Mouse (Mus musculus): Measurements from ENCODE around the gene Fam50b.

The Fam50b gene

GRCm38 (mm10) chr13:34794426-34794825 lies 59.8 kb downstream of the Fam50b start:
- no peak for DNase-seq (ENCODE audit: low spot score)
